Mouse (Mus musculus) kidney, postnatal 4 days (tissue): ENCODE data around the gene Arpp19.

Source experiments
- DNase-seq, 2 experiments: peaks; one replicate each; pipeline ENCODE4 v3.0.0; 2021; ENCODE audit warnings: mixed read lengths in 2 of 2

Arpp19 gene

GRCm38 (mm10) chr9:75037451-75038356, at the start of gene Arpp19:
Gene Arpp19, plus strand, starts transcription at chr9:75037614.
- peak; percentile 85 to 91 for DNase-seq

- no peak for DNase-seq
These were observed 48.4 kb upstream of the Arpp19 start for GRCm38 (mm10) chr9:74988893-74989460.

GRCm38 (mm10) chr9:74989990-74990389, 47.4 kb upstream of the Arpp19 start:
- DNase-seq: no peak

GRCm38 (mm10) chr9:74994611-74995257, 42.7 kb upstream of the Arpp19 start:
- no peak for DNase-seq

GRCm38 (mm10) chr9:74996349-74996748, 41.1 kb upstream of the Arpp19 start:
- DNase-seq: no peak

GRCm38 (mm10) chr9:74997976-74998375, 39.4 kb upstream of the Arpp19 start:
- DNase-seq: no peak

GRCm38 (mm10) chr9:75001006-75001405, 36.4 kb upstream of the Arpp19 start:
- no peak for DNase-seq

- DNase-seq: peak; percentile 56 to 59
These were observed 35.7 kb upstream of the Arpp19 start for GRCm38 (mm10) chr9:75001611-75002204.

- DNase-seq: no peak
These were observed 35.2 kb upstream of the Arpp19 start for GRCm38 (mm10) chr9:75002262-75002661.

- no peak for DNase-seq
These were observed 33.2 kb upstream of the Arpp19 start for GRCm38 (mm10) chr9:75004203-75004602.

- DNase-seq: no peak
These were observed 20.8 kb upstream of the Arpp19 start for GRCm38 (mm10) chr9:75016591-75016990.

- DNase-seq: no peak
These were observed 18.2 kb upstream of the Arpp19 start for GRCm38 (mm10) chr9:75019181-75019580.

- no peak for DNase-seq
These were observed 17.8 kb upstream of the Arpp19 start for GRCm38 (mm10) chr9:75019592-75019991.

GRCm38 (mm10) chr9:75020561-75020960, 16.9 kb upstream of the Arpp19 start:
- no peak for DNase-seq

- DNase-seq: no peak
These were observed 14.9 kb upstream of the Arpp19 start for GRCm38 (mm10) chr9:75022546-75022945.

- no peak for DNase-seq
These were observed 14.1 kb upstream of the Arpp19 start for GRCm38 (mm10) chr9:75023150-75023894.

GRCm38 (mm10) chr9:75024089-75024488, 13.3 kb upstream of the Arpp19 start:
- DNase-seq: no peak

- DNase-seq: no peak
These were observed 11.7 kb upstream of the Arpp19 start for GRCm38 (mm10) chr9:75025689-75026088.

- DNase-seq: no peak
These were observed 5.0 kb upstream of the Arpp19 start for GRCm38 (mm10) chr9:75032408-75032807.

GRCm38 (mm10) chr9:75033141-75033540, 4.3 kb upstream of the Arpp19 start:
- DNase-seq: no peak

- DNase-seq: no peak
These were observed 2.7 kb upstream of the Arpp19 start for GRCm38 (mm10) chr9:75034691-75035090.

GRCm38 (mm10) chr9:75035944-75036343, 1.5 kb upstream of the Arpp19 start:
- no peak for DNase-seq

GRCm38 (mm10) chr9:75038357-75038688, 909 bp downstream of the Arpp19 start:
- no peak for DNase-seq
